Mouse (Mus musculus) spleen, adult 2 months (tissue): Measurements from ENCODE around the gene Hdhd5. TPM values are rescaled to one million over a fixed set of nuclear protein-coding genes. Genes with fewer than 3 reads are reported as not detected.

Experiments used
- DNase-seq, 2 experiments: peaks; one replicate each; pipeline versions ENCODE4 v3.0.0 to v3.0.0-alpha.2; 2012 to 2021; ENCODE audit warnings: low spot score in 2 of 2, low read depth in 1 of 2
- H3K27ac ChIP-seq: fragments of 200-500 bp; 2 replicates; pipeline ENCODE4 v1.5.1; 2012; ENCODE audit warnings: low read length, inconsistent platforms; ENCODE audit not compliant: insufficient read depth
- H3K27me3 ChIP-seq: fragments of 200-500 bp; 2 replicates; pipeline ENCODE4 v1.6.1; 2012; ENCODE audit warnings: mild to moderate bottlenecking, moderate library complexity, low read length, inconsistent platforms; ENCODE audit not compliant: control insufficient read depth, insufficient read depth
- H3K36me3 ChIP-seq: fragments of 200-500 bp; 2 replicates; pipeline ENCODE4 v1.6.1; 2012; ENCODE audit warnings: mild to moderate bottlenecking, low read length, inconsistent platforms; ENCODE audit not compliant: control insufficient read depth, insufficient read depth
- H3K4me1 ChIP-seq: fragments of 200-500 bp; 2 replicates; pipeline ENCODE4 v1.6.1; 2011; ENCODE audit warnings: inconsistent platforms; ENCODE audit not compliant: control insufficient read depth, insufficient read depth, insufficient read length
- H3K4me3 ChIP-seq: fragments of 200-500 bp; 2 replicates; pipeline ENCODE4 v1.5.1; 2011; ENCODE audit warnings: mild to moderate bottlenecking, inconsistent platforms; ENCODE audit not compliant: insufficient read depth, insufficient read length; ENCODE audit errors: extremely low read depth
- CTCF ChIP-seq: fragments of 200-500 bp; IDR thresholded peaks from 2 replicates; pipeline ENCODE4 v1.5.1; 2011; ENCODE audit warnings: mild to moderate bottlenecking, inconsistent platforms; ENCODE audit not compliant: insufficient read depth, insufficient read length, insufficient replicate concordance; ENCODE audit errors: extremely low read depth
- POLR2A ChIP-seq: fragments of 200-500 bp; IDR thresholded peaks from 2 replicates; pipeline ENCODE4 v1.6.1; 2011; ENCODE audit warnings: low read depth, low read length, inconsistent platforms
- WGBS: fragments of 180-500 bp; shearing (Covaris S2); methylation state at CpG from one replicate; pipeline ENCODE4 v1.1.7; 2018; 5-methylcytosine and 5-hydroxymethylcytosine counted together
- polyA plus RNA-seq: library from polyadenylated mRNA; depleted of rRNA; stranded (reverse); fragments of >200 nt; gene quantifications from 2 replicates; pipeline ENCODE4 v1.2.3, GENCODE M21; 2012

Gene Hdhd5
- polyA plus RNA-seq, 1 experiment = 25.2 TPM

- no peak for DNase-seq
- H3K4me3 ChIP-seq = peak within 1 kb of the TSS; percentile 34
- H3K4me1 ChIP-seq = peaks cover 27% of the 10 kb centered on the region
- 2% methylated on average over 70 of the region's 84 CpGs for WGBS
- peaks cover 22% of the 10 kb centered on the region for H3K27me3 ChIP-seq
- TF ChIP-seq CTCF = no peak
- TF ChIP-seq POLR2A = no peak
- no peak within 1 kb of the TSS for H3K27ac ChIP-seq
- no peaks in the 10 kb centered on the region for H3K36me3 ChIP-seq
Observed at GRCm38 (mm10) chr6:120493374-120494181, 37.5 kb downstream of the Hdhd5 start, which contains the start of gene Tmem121b. TSS of gene Tmem121b (minus strand) at chr6:120493807.

GRCm38 (mm10) chr6:120492499-120493373, 38.4 kb downstream of the Hdhd5 start:
- Histone ChIP-seq H3K27me3 (peaks cover 22% of the 10 kb centered on the region), H3K27ac (no peak overlapping the region), H3K4me1 (peaks cover 32% of the 10 kb centered on the region), H3K4me3 (peak overlapping the region; percentile 34; the same call in 1 of the 2 replicates), H3K36me3 (no peaks in the 10 kb centered on the region)
- no peak for DNase-seq
- 3% methylated on average over 95 of the region's 95 CpGs for WGBS
- TF ChIP-seq POLR2A (no peak), CTCF (no peak)

DNA sequence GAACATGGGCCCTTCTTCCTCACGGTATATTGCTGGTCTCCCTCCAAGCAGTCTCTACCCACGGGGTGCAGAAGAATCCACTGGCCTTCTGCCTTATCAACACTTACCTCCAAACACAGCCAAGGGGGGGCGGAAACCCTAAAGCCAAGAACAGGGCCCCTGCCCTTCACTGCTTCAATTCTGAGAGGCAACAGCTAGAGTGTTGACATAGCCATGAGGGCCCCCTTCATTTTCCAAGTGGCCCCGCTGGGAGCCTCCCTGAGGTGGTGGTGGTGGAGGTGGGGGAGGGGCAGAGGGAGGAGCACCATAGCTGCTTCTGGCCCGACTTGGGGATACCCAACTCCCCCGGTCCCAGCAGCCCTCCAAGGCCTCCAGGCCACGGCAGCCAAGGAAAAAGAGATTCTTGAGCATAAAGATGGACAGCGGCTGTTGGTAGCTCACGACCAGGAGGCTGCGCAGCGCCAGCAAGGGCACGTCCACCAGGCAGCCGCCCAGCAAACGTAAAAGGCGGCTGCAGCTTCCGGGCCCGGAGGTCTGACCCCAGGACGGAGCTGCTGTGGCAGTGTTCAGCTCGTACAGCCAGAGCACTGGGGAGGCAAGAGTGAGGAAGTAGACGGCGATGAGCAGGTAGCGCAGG, 39.1 kb downstream of the Hdhd5 start:
- 31% methylated on average over 22 of the region's 22 CpGs for WGBS
- no peak overlapping the region for H3K27ac ChIP-seq
- peak overlapping the region; percentile 34; the same call in 1 of the 2 replicates for H3K4me3 ChIP-seq
- H3K4me1 ChIP-seq = peaks cover 32% of the 10 kb centered on the region
- H3K27me3 ChIP-seq = peaks cover 22% of the 10 kb centered on the region
- TF ChIP-seq CTCF (no peak), POLR2A (no peak)
- DNase-seq = no peak
- H3K36me3 ChIP-seq = no peaks in the 10 kb centered on the region

- no peak for DNase-seq
- peaks cover 22% of the 10 kb centered on the region for H3K27me3 ChIP-seq
- TF ChIP-seq CTCF (no peak), POLR2A (no peak)
- H3K4me1 ChIP-seq = peaks cover 32% of the 10 kb centered on the region
- no peak overlapping the region for H3K27ac ChIP-seq
- WGBS = 83% methylated on average over 7 of the region's 7 CpGs
- H3K36me3 ChIP-seq = no peaks in the 10 kb centered on the region
- no peak overlapping the region for H3K4me3 ChIP-seq
Observed at GRCm38 (mm10) chr6:120491064-120491463, 40.1 kb downstream of the Hdhd5 start.

- no peak for DNase-seq
- Histone ChIP-seq H3K27me3 (peaks cover 22% of the 10 kb centered on the region), H3K36me3 (no peaks in the 10 kb centered on the region), H3K4me1 (peaks cover 35% of the 10 kb centered on the region), H3K27ac (peak overlapping the region; percentile 14; the same call in 1 of the 2 replicates), H3K4me3 (no peak overlapping the region)
- no peak for TF ChIP-seq POLR2A
- no peak for TF ChIP-seq CTCF
- 46% methylated on average over 2 of the region's 2 CpGs for WGBS
Observed at GRCm38 (mm10) chr6:120489461-120489860, 41.7 kb downstream of the Hdhd5 start.

DNA sequence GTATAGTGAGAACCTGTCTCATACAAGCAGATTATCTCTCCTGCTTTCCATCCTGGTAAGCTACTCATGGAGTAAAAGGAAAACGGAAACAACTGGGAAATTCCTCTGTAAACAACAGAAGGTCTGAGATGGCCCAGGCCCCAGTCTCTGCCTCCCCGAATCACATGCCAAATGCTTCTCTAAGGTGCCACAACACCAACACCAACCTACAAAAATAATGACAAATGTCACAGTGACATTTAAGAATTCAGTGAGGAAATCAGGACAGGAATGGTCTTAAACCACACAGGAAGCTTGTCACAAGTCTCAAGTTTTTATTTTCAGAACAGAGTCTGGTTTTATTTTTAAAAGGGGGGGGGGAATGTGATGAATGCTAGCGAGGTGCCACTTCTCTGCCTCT, 42.5 kb downstream of the Hdhd5 start:
- TF ChIP-seq CTCF (no peak), POLR2A (no peak)
- Histone ChIP-seq H3K36me3 (0 out of 2 replicates have a peak, but pooled peaks cover 4% of the 10 kb centered on the region), H3K4me1 (peaks cover 30% of the 10 kb centered on the region), H3K27ac (peak overlapping the region; percentile 35; the same call in 1 of the 2 replicates), H3K4me3 (no peak overlapping the region), H3K27me3 (peaks cover 17% of the 10 kb centered on the region)
- WGBS = 12% methylated on average over 3 of the region's 3 CpGs
- no peak for DNase-seq
